Mouse (Mus musculus) lung, postnatal 25 days (tissue): ENCODE results near the gene Ahnak.
"Not testable (repeated sequence)": the region's sequence is repeated elsewhere in the genome, so short reads cannot be mapped to it uniquely, and the experiment has no call there.

Source experiments
- DNase-seq: peaks from one replicate; pipeline ENCODE4 v3.0.0; 2022; ENCODE audit warnings: low spot score

The Ahnak gene

GRCm38 (mm10) chr19:9065621-9066561 lies 76.8 kb downstream of the Ahnak start:
- no peak for DNase-seq

- no peak for DNase-seq
Measured at GRCm38 (mm10) chr19:9067292-9067691, 78.2 kb downstream of the Ahnak start.

- no peak for DNase-seq
Measured at GRCm38 (mm10) chr19:9069687-9070307, 80.7 kb downstream of the Ahnak start.

GRCm38 (mm10) chr19:9070316-9070715 lies 81.2 kb downstream of the Ahnak start:
- DNase-seq: no peak

- DNase-seq: peak; percentile 89
Measured at GRCm38 (mm10) chr19:9071456-9072156, 82.5 kb downstream of the Ahnak start.

- DNase-seq: no peak
Measured at GRCm38 (mm10) chr19:9072157-9072530, 83.1 kb downstream of the Ahnak start.

GRCm38 (mm10) chr19:9073776-9074411 lies 84.8 kb downstream of the Ahnak start:
- peak; percentile 51 for DNase-seq

GRCm38 (mm10) chr19:9074424-9074823 lies 85.3 kb downstream of the Ahnak start:
- no peak for DNase-seq

GRCm38 (mm10) chr19:9075558-9075957 lies 86.5 kb downstream of the Ahnak start:
- no peak for DNase-seq

- no peak for DNase-seq
Measured at GRCm38 (mm10) chr19:9076035-9076434, 87.0 kb downstream of the Ahnak start.

- DNase-seq: no peak
Measured at GRCm38 (mm10) chr19:9076982-9077660, 88.0 kb downstream of the Ahnak start.

- no peak for DNase-seq
Measured at GRCm38 (mm10) chr19:9079916-9080315, 90.8 kb downstream of the Ahnak start.

GRCm38 (mm10) chr19:9081311-9082190 lies 92.5 kb downstream of the Ahnak start:
- DNase-seq: peak; percentile 73

GRCm38 (mm10) chr19:9082191-9083009 lies 93.3 kb downstream of the Ahnak start:
- DNase-seq: peak; percentile 89

- DNase-seq: no peak
Measured at GRCm38 (mm10) chr19:9083010-9083355, 93.9 kb downstream of the Ahnak start.

- not testable (repeated sequence) for DNase-seq
Measured at GRCm38 (mm10) chr19:9083892-9084291, 94.8 kb downstream of the Ahnak start.

GRCm38 (mm10) chr19:9087821-9088220 lies 98.7 kb downstream of the Ahnak start, which contains the start of gene Scgb1a1:
Gene Scgb1a1, minus strand, starts transcription at chr19:9087958.
- DNase-seq: no peak

GRCm38 (mm10) chr19:9090191-9090590 lies 101.1 kb downstream of the Ahnak start:
- DNase-seq: no peak

GRCm38 (mm10) chr19:9090709-9091108 lies 101.6 kb downstream of the Ahnak start:
- no peak for DNase-seq

- DNase-seq: no peak
Measured at GRCm38 (mm10) chr19:9095111-9095510, 106.0 kb downstream of the Ahnak start.
